Mouse (Mus musculus): ENCODE measurements around the gene P3h3. TPM values are rescaled to one million over a fixed set of nuclear protein-coding genes. Genes with fewer than 3 reads are reported as not detected.

Gene P3h3
- polyA plus RNA-seq, 1 experiment: 1.1 TPM

DNA sequence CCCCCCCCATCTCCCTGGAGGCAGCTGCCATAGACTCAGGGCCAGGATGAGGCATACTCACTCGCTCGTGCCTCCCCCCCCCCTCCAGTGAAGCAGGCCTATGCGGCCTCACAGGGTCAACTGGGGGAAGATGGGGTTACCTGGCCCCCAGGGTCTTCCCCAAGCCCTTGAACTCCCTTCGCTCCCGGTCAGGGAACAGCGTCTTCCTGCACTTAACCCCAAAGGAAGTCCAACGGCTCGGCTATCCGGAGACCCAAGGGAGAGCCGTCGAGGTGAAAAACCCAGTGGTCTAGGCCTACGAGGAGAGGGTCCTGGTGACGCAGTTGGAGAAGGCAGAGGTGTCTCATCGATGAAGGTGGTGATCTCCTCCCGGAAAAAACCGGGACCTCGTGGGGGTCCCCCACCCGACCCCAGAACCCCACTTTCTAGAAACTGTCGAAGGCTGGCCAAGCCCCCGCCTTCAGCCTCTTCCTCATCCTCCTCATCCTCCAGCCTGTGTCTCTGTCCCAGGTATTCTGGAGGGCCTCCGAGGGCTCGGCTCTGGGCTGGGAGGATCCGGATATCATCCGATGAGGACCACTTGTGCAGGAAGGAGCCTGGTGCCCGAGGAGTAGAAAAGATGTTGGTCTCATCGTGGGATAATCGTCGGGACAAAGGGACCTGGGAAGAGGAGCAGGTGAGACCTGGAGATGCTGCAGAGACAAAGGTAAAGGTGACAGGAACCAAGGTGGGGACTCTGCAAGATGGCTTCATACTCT, 1.2 kb upstream of the P3h3 start:
- H3K36me3 ChIP-seq (ENCODE audit: control insufficient read depth, insufficient read depth): no peaks in the 10 kb centered on the region
- no peak overlapping the region for H3K4me2 ChIP-seq (ENCODE audit: low read depth)
- H3K79me2 ChIP-seq (ENCODE audit: control insufficient read depth, insufficient read depth): no peaks in the 10 kb centered on the region
- H3K4me3 ChIP-seq: no peak overlapping the region
- no peak overlapping the region for H3ac ChIP-seq (ENCODE audit: control insufficient read depth, insufficient read length)
- H3K27me3 ChIP-seq (ENCODE audit: control insufficient read depth, insufficient read depth, insufficient read length): peaks cover 46% of the 10 kb centered on the region
- TF ChIP-seq CEBPB (IDR thresholded peaks at IDR 0.05; ENCODE audit: insufficient read depth, poor library complexity, severe bottlenecking): no peak

DNA sequence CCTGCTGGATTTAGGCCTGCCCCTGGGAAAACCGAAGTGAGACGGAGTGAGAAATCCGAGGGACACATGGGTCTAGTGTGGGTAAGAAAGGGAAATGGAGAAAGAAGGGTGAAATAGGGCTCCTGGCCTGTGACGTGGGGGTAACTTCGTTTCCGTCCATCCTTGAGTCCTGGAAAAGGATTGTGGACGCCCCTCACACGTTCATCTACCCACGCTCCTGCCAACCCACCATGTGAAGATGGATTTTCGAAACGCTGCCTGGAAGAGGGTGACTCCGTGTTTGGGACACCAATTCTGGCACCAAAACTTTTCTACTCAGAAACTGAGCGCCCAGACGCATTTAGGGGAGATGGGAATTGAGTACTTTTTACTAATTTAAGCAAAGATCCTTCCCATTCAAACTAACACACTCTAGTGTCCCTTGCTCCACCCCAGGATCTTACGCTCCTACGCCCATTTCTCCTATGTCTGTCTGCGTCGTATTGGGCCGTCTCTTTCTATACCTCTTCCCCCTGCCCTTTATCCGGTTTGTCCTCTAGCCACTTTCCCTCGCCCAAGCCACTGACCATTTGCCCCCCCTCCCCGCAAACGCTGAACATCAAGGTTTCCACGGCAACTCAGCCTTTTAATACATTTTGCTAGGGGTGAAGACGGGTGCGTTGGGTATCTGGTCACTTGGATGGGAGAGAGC, 433 bp upstream of the P3h3 start:
- peaks cover 39% of the 10 kb centered on the region for H3K27me3 ChIP-seq (ENCODE audit: control insufficient read depth, insufficient read depth, insufficient read length)

DNA sequence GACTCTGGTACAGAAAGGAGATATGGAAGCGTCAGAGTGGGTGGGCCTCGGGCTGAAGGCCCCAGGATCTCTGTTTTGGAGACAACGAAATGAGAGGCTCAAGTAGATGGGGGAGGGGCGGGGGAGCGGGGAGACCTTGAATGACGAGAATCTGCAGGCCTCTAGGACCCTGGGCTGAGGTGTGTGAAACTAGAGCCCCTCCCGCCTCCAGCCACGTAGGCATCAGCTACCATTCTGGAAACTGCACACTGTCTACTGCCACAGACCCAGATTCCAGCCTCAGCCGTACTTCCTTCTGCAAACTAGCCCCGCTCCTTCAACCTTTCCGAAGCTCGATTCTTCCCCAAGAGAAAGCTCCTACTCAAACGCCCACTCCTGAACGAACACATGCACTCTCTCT, 1.2 kb downstream of the P3h3 start:
- no peaks in the 10 kb centered on the region for H3K36me3 ChIP-seq (ENCODE audit: control insufficient read depth, insufficient read depth)
- H3K79me2 ChIP-seq (ENCODE audit: control insufficient read depth, insufficient read depth): no peaks in the 10 kb centered on the region
- TF ChIP-seq POLR2AphosphoS2 (IDR thresholded peaks at IDR 0.05; ENCODE audit: insufficient read length, low read depth) (no peak), REST (IDR thresholded peaks at IDR 0.05; ENCODE audit: insufficient read depth, insufficient read length) (no peak), TCF12 (IDR thresholded peaks at IDR 0.05; ENCODE audit: insufficient read depth, poor library complexity, severe bottlenecking) (no peak), TCF3 (IDR thresholded peaks at IDR 0.05; ENCODE audit: insufficient read length, low read depth) (no peak), MAX (IDR thresholded peaks at IDR 0.05; ENCODE audit: low read depth) (no peak), POLR2A (IDR thresholded peaks at IDR 0.05; ENCODE audit: insufficient read length, low read depth) (no peak), SRF (IDR thresholded peaks at IDR 0.05; ENCODE audit: control insufficient read depth, insufficient read length, low read depth) (no peak), E2F4 (IDR thresholded peaks at IDR 0.05; ENCODE audit: insufficient read depth) (no peak), MYOD1 (IDR thresholded peaks at IDR 0.05; ENCODE audit: control insufficient read depth in 1 of 3, insufficient read length in 2 of 3, low read depth in 2 of 3) (no peak), USF1 (IDR thresholded peaks at IDR 0.05; ENCODE audit: low read depth) (no peak), MYOG (IDR thresholded peaks at IDR 0.05; ENCODE audit: control insufficient read depth in 1 of 3, insufficient read depth in 1 of 3, insufficient read length in 2 of 3, low read depth in 2 of 3) (no peak), CEBPB (IDR thresholded peaks at IDR 0.05; ENCODE audit: insufficient read depth, poor library complexity, severe bottlenecking) (no peak)
- H3K4me2 ChIP-seq (ENCODE audit: low read depth): peak overlapping the region; percentile 70
- peaks cover 22% of the 10 kb centered on the region for H3K27me3 ChIP-seq (ENCODE audit: control insufficient read depth, insufficient read depth, insufficient read length)
- H3ac ChIP-seq (ENCODE audit: control insufficient read depth, insufficient read length): no peak overlapping the region
- no peak overlapping the region for H3K4me3 ChIP-seq

More for the DNA sequence above, 433 bp upstream of the P3h3 start:
- no peak overlapping the region for H3K4me3 ChIP-seq
- no peak overlapping the region for H3K4me2 ChIP-seq (ENCODE audit: low read depth)
- H3ac ChIP-seq (ENCODE audit: control insufficient read depth, insufficient read length): no peak overlapping the region
- no peaks in the 10 kb centered on the region for H3K36me3 ChIP-seq (ENCODE audit: control insufficient read depth, insufficient read depth)
- TF ChIP-seq MAX (IDR thresholded peaks at IDR 0.05; ENCODE audit: low read depth) (no peak), SRF (IDR thresholded peaks at IDR 0.05; ENCODE audit: control insufficient read depth, insufficient read length, low read depth) (no peak), CEBPB (IDR thresholded peaks at IDR 0.05; ENCODE audit: insufficient read depth, poor library complexity, severe bottlenecking) (no peak), REST (IDR thresholded peaks at IDR 0.05; ENCODE audit: insufficient read depth, insufficient read length) (no peak), POLR2AphosphoS2 (IDR thresholded peaks at IDR 0.05; ENCODE audit: insufficient read length, low read depth) (no peak), MYOD1 (IDR thresholded peaks at IDR 0.05; ENCODE audit: control insufficient read depth in 1 of 3, insufficient read length in 2 of 3, low read depth in 2 of 3) (no peak)
- H3K79me2 ChIP-seq (ENCODE audit: control insufficient read depth, insufficient read depth): no peaks in the 10 kb centered on the region

DNA sequence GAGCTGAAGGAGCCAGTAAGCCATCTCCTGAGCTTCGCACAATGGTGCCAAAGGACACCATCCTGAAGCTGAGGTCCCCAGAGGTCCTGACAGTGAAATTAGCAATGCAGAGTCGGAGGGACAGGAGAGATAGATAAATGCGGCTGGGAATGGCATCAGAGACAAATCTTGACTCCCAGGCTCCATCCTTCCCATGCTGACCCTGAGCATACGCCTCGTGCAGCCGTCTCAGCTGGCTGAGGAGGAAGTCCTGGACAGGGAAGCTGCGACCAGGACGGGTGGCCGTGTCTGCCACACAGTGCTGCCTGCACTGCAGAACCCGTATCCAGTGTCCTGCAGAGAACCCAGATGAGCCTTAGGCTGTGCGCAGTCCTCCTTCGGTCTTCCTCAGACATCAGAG, 2.9 kb downstream of the P3h3 start:
- Histone ChIP-seq H3K4me3 (no peak overlapping the region), H3K79me2 (ENCODE audit: control insufficient read depth, insufficient read depth) (no peaks in the 10 kb centered on the region), H3K36me3 (ENCODE audit: control insufficient read depth, insufficient read depth) (no peaks in the 10 kb centered on the region), H3ac (ENCODE audit: control insufficient read depth, insufficient read length) (no peak overlapping the region), H3K4me2 (ENCODE audit: low read depth) (no peak overlapping the region), H3K27me3 (ENCODE audit: control insufficient read depth, insufficient read depth, insufficient read length) (peaks cover 17% of the 10 kb centered on the region)
- TF ChIP-seq POLR2AphosphoS2 (IDR thresholded peaks at IDR 0.05; ENCODE audit: insufficient read length, low read depth): no peak
- TF ChIP-seq POLR2A (IDR thresholded peaks at IDR 0.05; ENCODE audit: insufficient read length, low read depth): no peak
- TF ChIP-seq E2F4 (IDR thresholded peaks at IDR 0.05; ENCODE audit: insufficient read depth): no peak
- no peak for TF ChIP-seq CEBPB (IDR thresholded peaks at IDR 0.05; ENCODE audit: insufficient read depth, poor library complexity, severe bottlenecking)
- TF ChIP-seq TCF12 (IDR thresholded peaks at IDR 0.05; ENCODE audit: insufficient read depth, poor library complexity, severe bottlenecking): no peak

DNA sequence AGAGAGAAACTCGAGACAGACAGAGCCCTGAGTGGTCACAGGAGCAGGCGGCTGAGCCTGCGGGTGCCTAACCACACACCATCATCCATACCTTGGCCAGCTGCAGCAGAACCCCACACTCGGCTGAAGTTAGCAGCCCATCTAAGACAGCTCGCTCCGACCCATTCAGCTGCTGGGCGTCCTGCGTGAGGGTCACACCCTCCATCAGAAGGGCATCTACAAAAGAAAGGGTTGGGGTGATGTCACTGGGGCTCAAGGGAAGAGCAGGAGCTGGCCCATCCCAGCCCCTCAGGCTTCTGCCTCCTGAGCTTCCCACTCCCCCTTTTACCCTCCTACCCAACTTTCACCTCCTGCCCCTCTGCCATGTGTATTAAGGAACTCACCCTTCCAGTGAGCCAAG, 7.0 kb downstream of the P3h3 start:
- Histone ChIP-seq H3ac (ENCODE audit: control insufficient read depth, insufficient read length) (no peak overlapping the region), H3K4me3 (no peak overlapping the region), H3K4me2 (ENCODE audit: low read depth) (no peak overlapping the region), H3K79me2 (ENCODE audit: control insufficient read depth, insufficient read depth) (no peaks in the 10 kb centered on the region), H3K36me3 (ENCODE audit: control insufficient read depth, insufficient read depth) (no peaks in the 10 kb centered on the region), H3K27me3 (ENCODE audit: control insufficient read depth, insufficient read depth, insufficient read length) (no peaks in the 10 kb centered on the region)
- TF ChIP-seq MAX (IDR thresholded peaks at IDR 0.05; ENCODE audit: low read depth): no peak
- no peak for TF ChIP-seq REST (IDR thresholded peaks at IDR 0.05; ENCODE audit: insufficient read depth, insufficient read length)
- no peak for TF ChIP-seq TCF12 (IDR thresholded peaks at IDR 0.05; ENCODE audit: insufficient read depth, poor library complexity, severe bottlenecking)
- no peak for TF ChIP-seq E2F4 (IDR thresholded peaks at IDR 0.05; ENCODE audit: insufficient read depth)
- no peak for TF ChIP-seq TCF3 (IDR thresholded peaks at IDR 0.05; ENCODE audit: insufficient read length, low read depth)
- no peak for TF ChIP-seq SRF (IDR thresholded peaks at IDR 0.05; ENCODE audit: control insufficient read depth, insufficient read length, low read depth)
- TF ChIP-seq POLR2A (IDR thresholded peaks at IDR 0.05; ENCODE audit: insufficient read length, low read depth): no peak

All from myocyte (in vitro differentiated cells).